21 mouse cellular contexts compared by ENCODE assay signal in the genomic region with DNA sequence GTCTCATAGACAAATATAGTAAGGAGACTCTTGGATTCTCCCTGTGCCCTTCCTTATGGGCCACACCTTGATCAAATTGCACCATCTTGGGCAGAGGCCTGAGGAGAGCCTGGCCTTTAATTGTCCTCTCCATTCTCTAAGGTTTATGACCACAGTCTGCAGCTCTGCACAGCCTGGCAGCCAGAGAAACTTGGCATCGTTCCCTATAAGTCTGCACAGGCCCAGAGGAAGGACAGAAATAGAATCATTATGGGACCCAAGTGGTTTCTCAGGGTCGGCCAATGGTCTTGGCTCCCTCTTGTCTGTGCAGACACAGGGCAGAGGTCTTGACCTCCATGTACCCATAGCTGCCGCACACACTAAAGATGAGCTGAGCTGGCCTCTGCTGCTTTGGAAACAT. TPM values are rescaled to one million over a fixed set of nuclear protein-coding genes. Genes with fewer than 3 reads are reported as not detected.
"Had no signal": no experiment of that assay in that cellular context is flagged by ENCODE, and none has a peak within 500 bp of the region (broad histone marks: within the 10 kb centered on the region; RNA-seq: fewer than 3 reads in every experiment).

No protein-coding gene starts in this region.

RNA-seq across cellular contexts. Expression of a gene that starts 55.1 kb away (rescaled TPM):
- total RNA-seq: layer of hippocampus, adult 2 months; layer of hippocampus, postnatal 25 days; left cerebral cortex, adult 18-20 months; left cerebral cortex, postnatal 25 days; megakaryocyte-erythroid progenitor cell, adult 5-6 weeks; midbrain, postnatal 0 days had no signal
- polyA plus RNA-seq: kidney, adult 2 months; kidney, embryonic 14.5 days; limb, embryonic 10.5 days; limb, embryonic 13.5 days; liver, embryonic 12.5 days; liver, embryonic 15.5 days; midbrain, embryonic 11.5 days; midbrain, embryonic 14.5 days; midbrain, postnatal 0 days; neural tube, embryonic 11.5 days; neural tube, embryonic 14.5 days; small intestine, adult 2 months; spleen, adult 2 months; stomach, embryonic 16.5 days; testis, adult 2 months; urinary bladder, adult 2 months had no signal
